Mouse (Mus musculus) Patski (cell line): ENCODE measurements around the gene Tspyl2. TPM values are rescaled to one million over a fixed set of nuclear protein-coding genes. Genes with fewer than 3 reads are reported as not detected.
A peak's percentile ranks its signal among the peaks of the same experiment; 100 is the strongest.
"Not testable (repeated sequence)": the region's sequence is repeated elsewhere in the genome, so short reads cannot be mapped to it uniquely, and the experiment has no call there.

ENCODE experiments used
- ATAC-seq: fragments of 100-300 bp; one replicate; pipeline ENCODE4 v1.8.0; 2021
- CTCF ChIA-PET: fragments of 350-600 bp; sonication (Branson Sonifier 250); formaldehyde crosslinking; loops from one replicate; lab custom pipeline; 2022; ENCODE audit warnings: inconsistent platforms; lab: Charles Lee
- POLR2A ChIA-PET: fragments of 350-600 bp; sonication (Branson Sonifier 250); formaldehyde crosslinking; loops from one replicate; lab custom pipeline; 2022; ENCODE audit warnings: antibody characterized with exemption, inconsistent platforms; lab: Charles Lee
- DNase-seq: peaks from one replicate; pipeline ENCODE4 v3.0.0-alpha.2; 2011; ENCODE audit warnings: low read depth, low spot score
- H3K27me3 ChIP-seq: fragments of 371-371 bp; one replicate; pipeline ENCODE4 v1.5.1; 2021
- CTCF ChIP-seq: fragments of 100-300 bp; IDR thresholded peaks from one replicate; pipeline ENCODE4 v1.5.1; 2021
- in situ Hi-C: fragments of 300-500 bp; cut with MboI; formaldehyde crosslinking; loops from 3 replicates; pipeline ENCODE4 v1.11.1; 2018; ENCODE audit warnings: low pct_unique_long_range_greater_than_20kb, mixed read lengths
- polyA plus RNA-seq: library from polyadenylated mRNA; unstranded; gene quantifications from one replicate; pipeline ENCODE4 v1.2.3, GENCODE M21; 2021

Tspyl2 gene
- polyA plus RNA-seq, 1 experiment from 2014 or later, result 36.2 TPM

GRCm38 (mm10) chrX:152327689-152328052 is 14.6 kb downstream of the Tspyl2 start:
- ChIA-PET CTCF (interaction anchor here (1.3 kb wide), 1 partner anchor 84 kb away, joined by 3 read pairs; no protein-coding TSS in a partner anchor), POLR2A (no interaction called here)
- in situ Hi-C loops, result loop anchor here (25.0 kb wide), 1 partner anchor 315 kb away; the partner anchor contains the start of genes Hsd17b10, Ribc1 and Smc1a
- DNase-seq (no peak), ATAC-seq (no peak)
- no peak for TF ChIP-seq CTCF
- H3K27me3 ChIP-seq, result peaks cover 12% of the 10 kb centered on the region

- peak; percentile 28 for DNase-seq
- POLR2A ChIA-PET, result no interaction called here
- TF ChIP-seq CTCF, result no peak
- CTCF ChIA-PET, result interaction anchor here (1.4 kb wide), 1 partner anchor 10 kb away, joined by 3 read pairs; no protein-coding TSS in a partner anchor
- peaks cover 12% of the 10 kb centered on the region for H3K27me3 ChIP-seq
- in situ Hi-C loops, result loop anchor here (25.0 kb wide), 1 partner anchor 315 kb away; the partner anchor contains the start of genes Hsd17b10, Ribc1 and Smc1a
- ATAC-seq, result peak; percentile 98
Observed at GRCm38 (mm10) chrX:152326996-152327688, 15.1 kb downstream of the Tspyl2 start, which contains the start of gene Kantr. Gene Kantr, minus strand, starts transcription at chrX:152327495.

- peak; percentile 49 for TF ChIP-seq CTCF
- CTCF ChIA-PET, result no interaction called here
- ATAC-seq, result no peak
- POLR2A ChIA-PET, result no interaction called here
- no peak for DNase-seq
- H3K27me3 ChIP-seq, result peaks cover 24% of the 10 kb centered on the region
- in situ Hi-C loops, result no loop called here
Observed at GRCm38 (mm10) chrX:152323584-152323983, 18.6 kb downstream of the Tspyl2 start.

- no peak for TF ChIP-seq CTCF
- DNase-seq (no peak), ATAC-seq (no peak)
- CTCF ChIA-PET, result no interaction called here
- POLR2A ChIA-PET, result no interaction called here
- in situ Hi-C loops, result no loop called here
- peaks cover 26% of the 10 kb centered on the region for H3K27me3 ChIP-seq
Observed at GRCm38 (mm10) chrX:152322776-152323175, 19.4 kb downstream of the Tspyl2 start.

- TF ChIP-seq CTCF, result no peak
- peaks cover 33% of the 10 kb centered on the region for H3K27me3 ChIP-seq
- DNase-seq (no peak), ATAC-seq (no peak)
- POLR2A ChIA-PET, result no interaction called here
- in situ Hi-C loops, result no loop called here
- CTCF ChIA-PET, result no interaction called here
Observed at GRCm38 (mm10) chrX:152320535-152320934, 21.7 kb downstream of the Tspyl2 start.

GRCm38 (mm10) chrX:152307942-152308341 is 34.3 kb downstream of the Tspyl2 start:
- peak; percentile 70 for TF ChIP-seq CTCF
- POLR2A ChIA-PET, result no interaction called here
- no peak for ATAC-seq
- no peak for DNase-seq
- CTCF ChIA-PET, result no interaction called here
- in situ Hi-C loops, result no loop called here
- peaks cover 22% of the 10 kb centered on the region for H3K27me3 ChIP-seq

GRCm38 (mm10) chrX:152307371-152307770 is 34.9 kb downstream of the Tspyl2 start:
- no peak for TF ChIP-seq CTCF
- ATAC-seq (no peak), DNase-seq (no peak)
- ChIA-PET CTCF (no interaction called here), POLR2A (no interaction called here)
- H3K27me3 ChIP-seq, result peaks cover 22% of the 10 kb centered on the region
- in situ Hi-C loops, result no loop called here

GRCm38 (mm10) chrX:152306224-152306623 is 36.0 kb downstream of the Tspyl2 start:
- CTCF ChIA-PET, result no interaction called here
- no peak for TF ChIP-seq CTCF
- DNase-seq (no peak), ATAC-seq (no peak)
- peaks cover 22% of the 10 kb centered on the region for H3K27me3 ChIP-seq
- POLR2A ChIA-PET, result interaction anchor here (0.5 kb wide), 1 partner anchor 13 kb away, joined by 3 read pairs; no protein-coding TSS in a partner anchor
- in situ Hi-C loops, result no loop called here

GRCm38 (mm10) chrX:152287026-152287425 is 55.2 kb downstream of the Tspyl2 start:
- DNase-seq, CTCF ChIA-PET, in situ Hi-C loops, ATAC-seq, H3K27me3 ChIP-seq, POLR2A ChIA-PET: not testable (repeated sequence)

Other genes starting within 250 kb of the Tspyl2 start
- gene Iqsec2, start 198.2 kb downstream of the Tspyl2 start, polyA plus RNA-seq, result 15.0 TPM
- 86.3 TPM for gene Kdm5c, start 109.4 kb downstream of the Tspyl2 start, polyA plus RNA-seq
- 11.1 TPM for gene Kantr, start 14.9 kb downstream of the Tspyl2 start, polyA plus RNA-seq
- 0.41 TPM for gene Gpr173, start 26.3 kb upstream of the Tspyl2 start, polyA plus RNA-seq
- gene Cldn34a, start 220.9 kb upstream of the Tspyl2 start, polyA plus RNA-seq, result not detected